ENCODE assay signal across 8 mouse cellular contexts in the genomic region with DNA sequence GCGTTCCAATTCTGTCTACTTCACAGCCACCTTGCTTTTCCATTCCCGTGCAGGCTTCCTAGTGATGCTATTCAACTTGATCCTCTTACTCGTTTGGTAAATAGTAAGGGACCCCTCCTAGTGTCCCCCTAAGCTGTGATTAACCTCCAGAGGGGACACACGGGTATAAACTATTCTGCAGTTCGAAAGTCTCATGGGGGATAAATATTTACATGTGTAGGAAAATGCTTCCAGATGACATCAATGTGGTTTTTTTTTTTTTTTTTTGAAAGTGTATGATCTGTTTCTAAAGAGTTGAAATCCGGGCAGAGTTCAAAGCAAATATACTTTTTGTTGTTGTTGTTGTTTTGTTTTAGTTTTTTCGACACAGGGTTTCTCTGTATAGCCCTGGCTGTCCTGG. TPM values are rescaled to one million over a fixed set of nuclear protein-coding genes. Genes with fewer than 3 reads are reported as not detected.
DNase-seq lines count a peak whose midpoint lies in the region; ATAC-seq lines count a peak whose summit lies in the region.

No protein-coding gene starts in this region.

- peak overlapping the region; percentile 75; the same call in 1 of the 2 replicates for H3K9ac ChIP-seq in heart, embryonic 14.5 days (ENCODE audit: low read length)
- H3K9ac ChIP-seq in midbrain, embryonic 15.5 days: no peak overlapping the region

- intact Hi-C loops in heart, postnatal 10 days (cut with DNase I): no loop called here

- no peaks in the 10 kb centered on the region for H3K9me3 ChIP-seq in heart, embryonic 14.5 days (ENCODE audit: control insufficient read depth, low read length)
- H3K9me3 ChIP-seq in embryonic facial prominence, embryonic 10.5 days: no peaks in the 10 kb centered on the region
- H3K9me3 ChIP-seq in midbrain, embryonic 15.5 days: no peaks in the 10 kb centered on the region

- WGBS in heart, embryonic 14.5 days: 66% methylated on average over 7 of the region's 7 CpGs
- 43% methylated on average over 7 of the region's 7 CpGs for WGBS in embryonic facial prominence, embryonic 10.5 days
- WGBS in midbrain, embryonic 15.5 days: 55% methylated on average over 7 of the region's 7 CpGs

- H3K27me3 ChIP-seq in heart, embryonic 14.5 days (ENCODE audit: control insufficient read depth, insufficient read depth, low read length): no peaks in the 10 kb centered on the region
- no peaks in the 10 kb centered on the region for H3K27me3 ChIP-seq in embryonic facial prominence, embryonic 10.5 days (replicated peaks; ENCODE audit: low read depth, poor library complexity, severe bottlenecking)
- no peaks in the 10 kb centered on the region for H3K27me3 ChIP-seq in midbrain, embryonic 15.5 days (replicated peaks)

- peak overlapping the region; percentile 39 to 71; a peak in 3 of 4 replicates for H3K27ac ChIP-seq in heart, embryonic 14.5 days (replicated peaks in 1 of 2; ENCODE audit: control insufficient read depth in 1 of 2, insufficient read depth in 1 of 2, low read depth in 2 of 2, low read length in 2 of 2)
- H3K27ac ChIP-seq in embryonic facial prominence, embryonic 10.5 days (replicated peaks): peak overlapping the region; percentile 82
- H3K27ac ChIP-seq in midbrain, embryonic 15.5 days: peak overlapping the region; percentile 65

- H3K36me3 ChIP-seq in heart, embryonic 14.5 days (ENCODE audit: control insufficient read depth, insufficient read depth, low read length): no peaks in the 10 kb centered on the region
- H3K36me3 ChIP-seq in embryonic facial prominence, embryonic 10.5 days (replicated peaks): no peaks in the 10 kb centered on the region
- no peaks in the 10 kb centered on the region for H3K36me3 ChIP-seq in midbrain, embryonic 15.5 days (replicated peaks)

- peaks cover 12 to 16% of the 10 kb centered on the region in 2 experiments for H3K4me1 ChIP-seq in heart, embryonic 14.5 days (ENCODE audit: control insufficient read depth in 2 of 2, insufficient read depth in 2 of 2, low read length in 2 of 2)
- peaks cover 60% of the 10 kb centered on the region for H3K4me1 ChIP-seq in embryonic facial prominence, embryonic 10.5 days
- H3K4me1 ChIP-seq in midbrain, embryonic 15.5 days: peaks cover 18% of the 10 kb centered on the region; the same call in 1 of the 2 replicates

- no peak for ATAC-seq in heart, embryonic 14.5 days (ENCODE audit: insufficient number of reproducible peaks, insufficient read depth, low FRiP score, low read depth)
- 0 out of 2 replicates have a peak, but pooled peaks have one; percentile 2 for ATAC-seq in midbrain, embryonic 15.5 days (replicated peaks)

- peak overlapping the region; percentile 78 for H3K4me2 ChIP-seq in heart, embryonic 14.5 days (ENCODE audit: low read length)
- H3K4me2 ChIP-seq in midbrain, embryonic 15.5 days: peak overlapping the region; percentile 60

- no peak for DNase-seq in heart, postnatal 10 days
- DNase-seq in embryonic facial prominence, embryonic 10.5 days (ENCODE audit: low spot score): no peak
- DNase-seq in induced T-regulatory cell, adult 2 months (ENCODE audit: low read depth): peak; percentile 67
- DNase-seq in adrenal gland, postnatal 36 days: no peak
- DNase-seq in cerebellum, adult 11 months: no peak
- DNase-seq in adipocyte (ENCODE audit: low spot score): no peak

- H3K4me3 ChIP-seq in heart, embryonic 14.5 days (ENCODE audit: control insufficient read depth in 1 of 2, insufficient read depth in 1 of 2, low read depth in 1 of 2, low read length in 2 of 2): 0 out of 4 replicates have a peak overlapping the region, but pooled peaks have one; percentile 47 to 58
- H3K4me3 ChIP-seq in embryonic facial prominence, embryonic 10.5 days: peak overlapping the region; percentile 56
- peak overlapping the region; percentile 40 for H3K4me3 ChIP-seq in midbrain, embryonic 15.5 days

RNA-seq across cellular contexts. Expression of gene Rassf3, which starts 29.8 kb away (rescaled TPM):
- 25.1 and 25.3 TPM in 2 replicates for polyA plus RNA-seq in heart, embryonic 14.5 days (2014; fragmentation: Nextera tagmentation; extraction: Ambion mirVana)
- 100 to 1,000 TPM in 1 of 2 experiments, 10 to 100 TPM in 1; 98.8 to 116 TPM for total RNA-seq in heart, postnatal 10 days (2021)
- polyA plus RNA-seq in embryonic facial prominence, embryonic 10.5 days (2016; fragmentation: Nextera tagmentation; extraction: Ambion mirVana): 15.8 and 19.4 TPM in 2 replicates
- 4.2 and 4.4 TPM in 2 replicates for polyA plus RNA-seq in midbrain, embryonic 15.5 days (2015; fragmentation: Nextera tagmentation; extraction: Ambion mirVana)
- 10 to 100 TPM; 37.5 to 38.2 TPM for total RNA-seq in adrenal gland, postnatal 36 days (2021)
